Mouse (Mus musculus) myocyte (in vitro differentiated cells): ENCODE measurements around the gene Eef1akmt1. TPM values are rescaled to one million over a fixed set of nuclear protein-coding genes. Genes with fewer than 3 reads are reported as not detected.

ENCODE experiments used
- H3K27me3 ChIP-seq: one replicate; pipeline ENCODE4 v1.6.1; 2011; ENCODE audit not compliant: control insufficient read depth, insufficient read depth, insufficient read length
- H3K36me3 ChIP-seq: one replicate; pipeline ENCODE4 v1.6.1; 2011; ENCODE audit not compliant: control insufficient read depth, insufficient read depth
- H3K4me2 ChIP-seq: one replicate; pipeline ENCODE4 v1.6.1; 2011; ENCODE audit warnings: low read depth, control low read depth
- H3K4me3 ChIP-seq: one replicate; pipeline ENCODE4 v1.5.1; 2011; ENCODE audit warnings: mild to moderate bottlenecking, control low read depth, moderate library complexity
- H3K79me2 ChIP-seq: one replicate; pipeline ENCODE4 v1.6.1; 2011; ENCODE audit not compliant: control insufficient read depth, insufficient read depth
- H3ac ChIP-seq: one replicate; pipeline ENCODE4 v1.6.1; 2011; ENCODE audit not compliant: control insufficient read depth, insufficient read length
- CEBPB ChIP-seq: IDR thresholded peaks from 2 replicates; pipeline ENCODE4 v1.6.1; 2011; ENCODE audit warnings: mild to moderate bottlenecking, moderate library complexity; ENCODE audit not compliant: poor library complexity, insufficient read depth, severe bottlenecking
- E2F4 ChIP-seq: IDR thresholded peaks from one replicate; pipeline ENCODE4 v1.6.1; 2011; ENCODE audit warnings: mild to moderate bottlenecking, control low read depth, moderate library complexity; ENCODE audit not compliant: insufficient read depth
- MAX ChIP-seq: IDR thresholded peaks from one replicate; pipeline ENCODE4 v1.6.1; 2011; ENCODE audit warnings: low read depth, mild to moderate bottlenecking, control low read depth
- MYOD1 ChIP-seq, 3 experiments: IDR thresholded peaks; one replicate each; pipeline ENCODE4 v1.6.1; 2011; ENCODE audit warnings: control low read depth in 2 of 3, low read depth in 2 of 3, mild to moderate bottlenecking in 2 of 3, moderate library complexity in 1 of 3; ENCODE audit not compliant: insufficient read length in 2 of 3, control insufficient read depth in 1 of 3
- MYOG ChIP-seq, 3 experiments: IDR thresholded peaks; one replicate each; pipeline ENCODE4 v1.6.1; 2011; ENCODE audit warnings: control low read depth in 2 of 3, low read depth in 2 of 3, mild to moderate bottlenecking in 2 of 3; ENCODE audit not compliant: insufficient read length in 2 of 3, control insufficient read depth in 1 of 3, insufficient read depth in 1 of 3
- POLR2A ChIP-seq: IDR thresholded peaks from one replicate; pipeline ENCODE4 v1.6.1; 2011; ENCODE audit warnings: low read depth, mild to moderate bottlenecking, control low read depth, moderate library complexity; ENCODE audit not compliant: insufficient read length
- POLR2AphosphoS2 ChIP-seq: IDR thresholded peaks from one replicate; pipeline ENCODE4 v1.6.1; 2011; ENCODE audit warnings: low read depth, control low read depth; ENCODE audit not compliant: insufficient read length
- REST ChIP-seq: IDR thresholded peaks from one replicate; pipeline ENCODE4 v1.6.1; 2011; ENCODE audit warnings: mild to moderate bottlenecking, control low read depth, moderate library complexity; ENCODE audit not compliant: insufficient read depth, insufficient read length
- SRF ChIP-seq: IDR thresholded peaks from one replicate; pipeline ENCODE4 v1.6.1; 2011; ENCODE audit warnings: low read depth; ENCODE audit not compliant: control insufficient read depth, insufficient read length
- TCF12 ChIP-seq: IDR thresholded peaks from one replicate; pipeline ENCODE4 v1.6.1; 2011; ENCODE audit warnings: mild to moderate bottlenecking, control low read depth; ENCODE audit not compliant: poor library complexity, insufficient read depth, severe bottlenecking
- TCF3 ChIP-seq: IDR thresholded peaks from one replicate; pipeline ENCODE4 v1.6.1; 2011; ENCODE audit warnings: low read depth, control low read depth; ENCODE audit not compliant: insufficient read length
- USF1 ChIP-seq: IDR thresholded peaks from one replicate; pipeline ENCODE4 v1.6.1; 2011; ENCODE audit warnings: low read depth, mild to moderate bottlenecking, control low read depth, moderate library complexity
- polyA plus RNA-seq: library from polyadenylated mRNA; unstranded; fragments of >200 nt; fragmentation: generic; extraction: Trizol; gene quantifications from one replicate; pipeline ENCODE4 v1.2.1, GENCODE M21; 2012; ENCODE audit warnings: missing spikeins

The Eef1akmt1 gene
- polyA plus RNA-seq: 52.3 TPM

- Histone ChIP-seq H3K4me3 (peak within 1 kb of the TSS; percentile 54), H3K27me3 (no peaks in the 10 kb centered on the region), H3ac (peak within 1 kb of the TSS; percentile 24), H3K36me3 (peaks cover under 1% of the 10 kb centered on the region), H3K79me2 (peaks cover 7% of the 10 kb centered on the region), H3K4me2 (peak within 1 kb of the TSS; percentile 78)
- TF ChIP-seq E2F4: no peak
- TF ChIP-seq MAX: no peak
- peak; percentile 99 for TF ChIP-seq POLR2AphosphoS2
- TF ChIP-seq MYOG (IDR thresholded peaks at IDR 0.05; ENCODE audit: control insufficient read depth in 1 of 3, insufficient read depth in 1 of 3, insufficient read length in 2 of 3, low read depth in 2 of 3): no peak
- TF ChIP-seq CEBPB: no peak
- TF ChIP-seq SRF: peak; percentile 18
- TF ChIP-seq POLR2A: peak; percentile 100
- TF ChIP-seq REST: peak; percentile 39
- no peak for TF ChIP-seq USF1
- TF ChIP-seq TCF3: no peak
- TF ChIP-seq TCF12: no peak
- peak in 1 of 3 experiments; percentile 19 for TF ChIP-seq MYOD1 (IDR thresholded peaks at IDR 0.05; ENCODE audit: control insufficient read depth in 1 of 3, insufficient read length in 2 of 3, low read depth in 2 of 3)
Measured at GRCm38 (mm10) chr14:57571155-57572133, at the start of gene Eef1akmt1. Gene Eef1akmt1 (minus strand): TSS chr14:57571612.

GRCm38 (mm10) chr14:57620598-57621236 lies 49.3 kb upstream of the Eef1akmt1 start:
- no peak overlapping the region for H3K4me2 ChIP-seq
- peaks cover 30% of the 10 kb centered on the region for H3K36me3 ChIP-seq
- no peak for TF ChIP-seq POLR2A
- no peak for TF ChIP-seq SRF
- TF ChIP-seq TCF12: no peak
- no peak for TF ChIP-seq USF1
- TF ChIP-seq MYOG (IDR thresholded peaks at IDR 0.05; ENCODE audit: control insufficient read depth in 1 of 3, insufficient read depth in 1 of 3, insufficient read length in 2 of 3, low read depth in 2 of 3): no peak
- no peak for TF ChIP-seq REST
- no peak for TF ChIP-seq MAX
- TF ChIP-seq MYOD1 (IDR thresholded peaks at IDR 0.05; ENCODE audit: control insufficient read depth in 1 of 3, insufficient read length in 2 of 3, low read depth in 2 of 3): no peak
- no peak for TF ChIP-seq CEBPB
- no peak for TF ChIP-seq E2F4
- no peak for TF ChIP-seq POLR2AphosphoS2
- TF ChIP-seq TCF3: no peak
- H3K27me3 ChIP-seq: no peaks in the 10 kb centered on the region
- no peaks in the 10 kb centered on the region for H3K79me2 ChIP-seq
- no peak overlapping the region for H3ac ChIP-seq
- no peak overlapping the region for H3K4me3 ChIP-seq

- no peak overlapping the region for H3ac ChIP-seq
- no peak for TF ChIP-seq POLR2A
- TF ChIP-seq MYOG (IDR thresholded peaks at IDR 0.05; ENCODE audit: control insufficient read depth in 1 of 3, insufficient read depth in 1 of 3, insufficient read length in 2 of 3, low read depth in 2 of 3): no peak
- TF ChIP-seq CEBPB: no peak
- TF ChIP-seq TCF3: no peak
- no peak for TF ChIP-seq MYOD1 (IDR thresholded peaks at IDR 0.05; ENCODE audit: control insufficient read depth in 1 of 3, insufficient read length in 2 of 3, low read depth in 2 of 3)
- no peak for TF ChIP-seq MAX
- TF ChIP-seq USF1: no peak
- TF ChIP-seq POLR2AphosphoS2: no peak
- no peak for TF ChIP-seq SRF
Measured at GRCm38 (mm10) chr14:57619487-57619886, 48.1 kb upstream of the Eef1akmt1 start.

GRCm38 (mm10) chr14:57617675-57618074 lies 46.3 kb upstream of the Eef1akmt1 start:
- no peaks in the 10 kb centered on the region for H3K27me3 ChIP-seq
- H3ac ChIP-seq: no peak overlapping the region
- H3K4me3 ChIP-seq: no peak overlapping the region
- peaks cover 13% of the 10 kb centered on the region for H3K36me3 ChIP-seq
- H3K4me2 ChIP-seq: no peak overlapping the region
- H3K79me2 ChIP-seq: no peaks in the 10 kb centered on the region
- no peak for TF ChIP-seq REST
- TF ChIP-seq E2F4: no peak
- no peak for TF ChIP-seq POLR2AphosphoS2
- no peak for TF ChIP-seq USF1
- no peak for TF ChIP-seq MYOG (IDR thresholded peaks at IDR 0.05; ENCODE audit: control insufficient read depth in 1 of 3, insufficient read depth in 1 of 3, insufficient read length in 2 of 3, low read depth in 2 of 3)
- no peak for TF ChIP-seq CEBPB
- no peak for TF ChIP-seq MAX

More at GRCm38 (mm10) chr14:57619487-57619886, 48.1 kb upstream of the Eef1akmt1 start:
- Histone ChIP-seq H3K4me2 (no peak overlapping the region), H3K27me3 (no peaks in the 10 kb centered on the region), H3K4me3 (no peak overlapping the region), H3K79me2 (no peaks in the 10 kb centered on the region), H3K36me3 (peaks cover 20% of the 10 kb centered on the region)
